25 mouse cellular contexts compared by ENCODE assay signal in the genomic region with DNA sequence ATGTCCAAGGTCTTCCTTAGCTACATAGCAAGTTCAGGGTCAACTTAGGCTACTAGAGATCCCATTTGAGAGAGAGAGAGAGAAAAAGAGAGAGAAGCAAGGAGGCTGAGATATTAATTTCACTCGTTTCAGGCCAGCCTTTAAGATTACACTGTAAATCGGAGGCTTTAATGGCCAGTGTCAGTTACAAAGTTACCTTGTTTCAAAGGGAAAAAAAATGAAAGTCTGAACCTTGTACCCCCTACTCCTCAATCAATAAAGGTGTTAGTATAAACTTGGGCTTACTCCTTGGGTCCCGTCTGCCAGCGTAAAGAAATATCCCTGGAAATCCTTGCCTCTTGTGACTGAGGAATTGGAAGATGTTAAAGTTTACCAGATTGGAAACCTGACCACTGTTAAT. TPM values are rescaled to one million over a fixed set of nuclear protein-coding genes. Genes with fewer than 3 reads are reported as not detected.
A peak's percentile ranks its signal among the peaks of the same experiment; 100 is the strongest.
DNase-seq lines count a peak whose midpoint lies in the region; ATAC-seq lines count a peak whose summit lies in the region.
"Had no signal": no experiment of that assay in that cellular context is flagged by ENCODE, and none has a peak within 500 bp of the region (broad histone marks: within the 10 kb centered on the region; RNA-seq: fewer than 3 reads in every experiment).

No protein-coding gene starts in this region.

- ATAC-seq in kidney, embryonic 16.5 days (ENCODE audit: low FRiP score, low TSS enrichment): peak; percentile 67
- peak; percentile 41 for ATAC-seq in intestine, embryonic 15.5 days
- 0 out of 2 replicates have a peak, but pooled peaks have one; percentile 1 for ATAC-seq in intestine, embryonic 16.5 days
- ATAC-seq: CD4-positive, CD25-positive, alpha-beta regulatory T cell, adult 4 months; forebrain, embryonic 15.5 days had no signal

- H3K9ac ChIP-seq in kidney, embryonic 16.5 days (replicated peaks; ENCODE audit: low read length): no peak overlapping the region
- no peak overlapping the region for H3K9ac ChIP-seq in intestine, embryonic 15.5 days
- no peak overlapping the region for H3K9ac ChIP-seq in intestine, embryonic 16.5 days (ENCODE audit: low read depth, low read length)
- H3K9ac ChIP-seq: embryonic facial prominence, embryonic 13.5 days; forebrain, embryonic 12.5 days; forebrain, embryonic 15.5 days; heart, embryonic 12.5 days; heart, embryonic 15.5 days; hindbrain, embryonic 14.5 days had no signal

- no peaks in the 10 kb centered on the region for H3K4me1 ChIP-seq in kidney, embryonic 16.5 days (ENCODE audit: insufficient read depth, low read length)
- H3K4me1 ChIP-seq in intestine, embryonic 15.5 days (replicated peaks): no peaks in the 10 kb centered on the region
- H3K4me1 ChIP-seq in intestine, embryonic 16.5 days (ENCODE audit: control insufficient read depth, insufficient read depth, low read length): peaks cover 4% of the 10 kb centered on the region; the same call in 1 of the 2 replicates
- H3K4me1 ChIP-seq: embryonic facial prominence, embryonic 10.5 days; embryonic facial prominence, embryonic 13.5 days; forebrain, embryonic 12.5 days; forebrain, embryonic 15.5 days; heart, embryonic 12.5 days; heart, embryonic 15.5 days; hindbrain, embryonic 10.5 days had no signal

- no peaks in the 10 kb centered on the region for H3K9me3 ChIP-seq in kidney, embryonic 16.5 days (ENCODE audit: low read length)
- H3K9me3 ChIP-seq in intestine, embryonic 15.5 days: no peaks in the 10 kb centered on the region
- H3K9me3 ChIP-seq in intestine, embryonic 16.5 days (ENCODE audit: control insufficient read depth, low read length): no peaks in the 10 kb centered on the region
- H3K9me3 ChIP-seq: embryonic facial prominence, embryonic 10.5 days; embryonic facial prominence, embryonic 13.5 days; forebrain, embryonic 12.5 days; forebrain, embryonic 15.5 days; heart, embryonic 12.5 days; heart, embryonic 15.5 days; hindbrain, embryonic 10.5 days had no signal

- no peaks in the 10 kb centered on the region for H3K36me3 ChIP-seq in kidney, embryonic 16.5 days (ENCODE audit: insufficient read depth, low read length)
- H3K36me3 ChIP-seq in intestine, embryonic 15.5 days: no peaks in the 10 kb centered on the region
- H3K36me3 ChIP-seq in intestine, embryonic 16.5 days (ENCODE audit: control insufficient read depth, insufficient read depth, low read length): no peaks in the 10 kb centered on the region
- H3K36me3 ChIP-seq: embryonic facial prominence, embryonic 10.5 days; embryonic facial prominence, embryonic 13.5 days; forebrain, embryonic 12.5 days; forebrain, embryonic 15.5 days; heart, embryonic 12.5 days; heart, embryonic 15.5 days; hindbrain, embryonic 10.5 days had no signal

- no peak overlapping the region for H3K4me3 ChIP-seq in kidney, embryonic 16.5 days (ENCODE audit: low read length)
- no peak overlapping the region for H3K4me3 ChIP-seq in intestine, embryonic 15.5 days (replicated peaks)
- H3K4me3 ChIP-seq in intestine, embryonic 16.5 days (ENCODE audit: low read length): no peak overlapping the region
- H3K4me3 ChIP-seq: embryonic facial prominence, embryonic 10.5 days; embryonic facial prominence, embryonic 13.5 days; erythroblast, embryonic 14.5 days; forebrain, embryonic 12.5 days; forebrain, embryonic 15.5 days; heart, embryonic 12.5 days; heart, embryonic 15.5 days; hindbrain, embryonic 10.5 days had no signal

- H3K27me3 ChIP-seq in kidney, embryonic 16.5 days (ENCODE audit: insufficient read depth, low read length): no peaks in the 10 kb centered on the region
- H3K27me3 ChIP-seq in intestine, embryonic 15.5 days (replicated peaks): no peaks in the 10 kb centered on the region
- no peaks in the 10 kb centered on the region for H3K27me3 ChIP-seq in intestine, embryonic 16.5 days (replicated peaks; ENCODE audit: control insufficient read depth, insufficient read depth, low read length)
- H3K27me3 ChIP-seq: embryonic facial prominence, embryonic 13.5 days; forebrain, embryonic 12.5 days; forebrain, embryonic 15.5 days; heart, embryonic 12.5 days; heart, embryonic 15.5 days had no signal

- no peak overlapping the region for H3K4me2 ChIP-seq in kidney, embryonic 16.5 days (replicated peaks; ENCODE audit: low read depth, low read length)
- no peak overlapping the region for H3K4me2 ChIP-seq in intestine, embryonic 15.5 days (replicated peaks)
- no peak overlapping the region for H3K4me2 ChIP-seq in intestine, embryonic 16.5 days (ENCODE audit: low read depth, low read length)
- H3K4me2 ChIP-seq: embryonic facial prominence, embryonic 13.5 days; forebrain, embryonic 12.5 days; forebrain, embryonic 15.5 days; heart, embryonic 12.5 days; heart, embryonic 15.5 days; hindbrain, embryonic 14.5 days had no signal

- H3K27ac ChIP-seq in kidney, embryonic 16.5 days (ENCODE audit: low read length): no peak overlapping the region
- H3K27ac ChIP-seq in intestine, embryonic 15.5 days: no peak overlapping the region
- H3K27ac ChIP-seq in intestine, embryonic 16.5 days (ENCODE audit: low read length): 0 out of 2 replicates have a peak overlapping the region, but pooled peaks have one; percentile 22
- H3K27ac ChIP-seq: embryonic facial prominence, embryonic 10.5 days; embryonic facial prominence, embryonic 13.5 days; forebrain, embryonic 12.5 days; forebrain, embryonic 15.5 days; heart, embryonic 15.5 days; hindbrain, embryonic 10.5 days; hindbrain, embryonic 14.5 days had no signal

- DNase-seq in kidney, postnatal 36 days: no peak
- no peak for DNase-seq in embryo, embryonic 9.5 days (ENCODE audit: extremely low spot score)
- no peak for DNase-seq in layer of hippocampus, adult 11-12 months (ENCODE audit: low spot score)
- DNase-seq: adrenal gland, postnatal 14 days; cerebellum, adult 11 months; cerebellum, adult 2 months; cerebellum, adult 9-11 months; cerebellum, postnatal 25 days; gastrocnemius, postnatal 25 days; heart, adult 18-20 months; heart, postnatal 10 days; heart, postnatal 36 days had no signal

- WGBS in kidney, embryonic 16.5 days: 28% methylated on average over 4 of the region's 4 CpGs
- 55% methylated on average over 4 of the region's 4 CpGs for WGBS in intestine, embryonic 15.5 days
- WGBS in intestine, embryonic 16.5 days: 60% methylated on average over 4 of the region's 4 CpGs

RNA-seq across cellular contexts. Expression of a gene that starts 24.9 kb away (rescaled TPM):
- polyA plus RNA-seq in kidney, embryonic 16.5 days (2015; fragmentation: Nextera tagmentation; extraction: Ambion mirVana): 6.3 and 7.2 TPM in 2 replicates
- polyA plus RNA-seq in intestine, embryonic 15.5 days (2015; fragmentation: Nextera tagmentation; extraction: Ambion mirVana): 15.9 and 16.7 TPM in 2 replicates
- polyA plus RNA-seq in intestine, embryonic 16.5 days (2015; fragmentation: Nextera tagmentation; extraction: Ambion mirVana): 5.9 and 12.1 TPM in 2 replicates

Comparison
In these comparisons a context has a peak if more than half of its experiments do, and no peak if none do; other contexts are left out.
1. ATAC-seq: peak in every context shown above with its lines; median percentile 67 in kidney, embryonic 16.5 days; 41 in intestine, embryonic 15.5 days; 1 in intestine, embryonic 16.5 days.